ENCODE assay signal across 8 mouse cellular contexts in genomic region chr8:105900941-105901616, GRCm38 (mm10). TPM values are rescaled to one million over a fixed set of nuclear protein-coding genes. Genes with fewer than 3 reads are reported as not detected.
A peak's percentile ranks its signal among the peaks of the same experiment; 100 is the strongest.
DNase-seq lines count a peak whose midpoint lies in the region; ATAC-seq and TF ChIP-seq lines count a peak whose summit lies in the region.

No protein-coding gene starts in this region.

- no peak for TF ChIP-seq CTCF in liver, adult 2 months (IDR thresholded peaks at IDR 0.05; ENCODE audit: low read depth, low read length)

- H3K9ac ChIP-seq in liver, adult 2 months (ENCODE audit: low read depth, low read length) = peak overlapping the region; percentile 97

- no peaks in the 10 kb centered on the region for H3K9me3 ChIP-seq in megakaryocyte, embryonic 14.5 days

- 10% methylated on average over 16 of the region's 16 CpGs for WGBS in liver, adult 2 months

- DNase-seq in liver, adult 2 months (ENCODE audit: extremely low read depth, low read depth, low spot score) = no peak
- DNase-seq in liver = no peak
- DNase-seq in T-cell, adult 2 months (ENCODE audit: low spot score) = peak; percentile 79
- DNase-seq in embryo, embryonic 10 days (ENCODE audit: low spot score) = no peak
- no peak for DNase-seq in adrenal gland, adult (ENCODE audit: inconsistent age in 2 of 2, low spot score in 1 of 2)
- DNase-seq in left cerebral cortex, adult 9 months (ENCODE audit: low spot score in 2 of 2) = no peak

- no peaks in the 10 kb centered on the region for H3K36me3 ChIP-seq in liver, adult 2 months (ENCODE audit: control insufficient read depth, insufficient read depth, low read length)
- H3K36me3 ChIP-seq in megakaryocyte, embryonic 14.5 days (replicated peaks; ENCODE audit: low read length) = peaks cover 11% of the 10 kb centered on the region

- H3K27ac ChIP-seq in liver, adult 2 months (replicated peaks; ENCODE audit: insufficient read depth, low read depth, low read length) = peak overlapping the region; percentile 97

- no peak for TF ChIP-seq POLR2A in liver, adult 2 months (IDR thresholded peaks at IDR 0.05; ENCODE audit: extremely low read depth, insufficient read depth, low read length)

- peak; percentile 54 for ATAC-seq in granulocyte monocyte progenitor cell, adult 5-6 weeks (replicated peaks; ENCODE audit: poor library complexity, severe bottlenecking)

- peaks cover 25% of the 10 kb centered on the region; the same call in 1 of the 2 replicates for H3K79me2 ChIP-seq in liver, adult 2 months (ENCODE audit: control insufficient read depth, insufficient read depth, low read length)

- peak overlapping the region; percentile 93 for H3K4me3 ChIP-seq in liver, adult 2 months (ENCODE audit: insufficient read depth, low read depth, low read length)
- peak overlapping the region; percentile 98 for H3K4me3 ChIP-seq in megakaryocyte, embryonic 14.5 days (replicated peaks)

- peaks cover 5% of the 10 kb centered on the region for H3K4me1 ChIP-seq in liver, adult 2 months (ENCODE audit: control insufficient read depth, insufficient read depth, low read length)
- peaks cover 32% of the 10 kb centered on the region for H3K4me1 ChIP-seq in megakaryocyte, embryonic 14.5 days

- no peaks in the 10 kb centered on the region for H3K27me3 ChIP-seq in liver, adult 2 months (ENCODE audit: control insufficient read depth, insufficient read depth, low read length)
- H3K27me3 ChIP-seq in megakaryocyte, embryonic 14.5 days (replicated peaks) = no peaks in the 10 kb centered on the region

RNA-seq across cellular contexts. Expression of gene Pskh1, which starts 0.8 kb away (rescaled TPM):
- 19.0 and 20.1 TPM in 2 replicates for total RNA-seq in liver, adult 2 months (2014; rRNA removed)
- 35.9 and 37.9 TPM in 2 replicates for polyA plus RNA-seq in liver, adult 2 months (2012; rRNA removed)
- 18.0 and 28.1 TPM in 2 replicates for total RNA-seq in granulocyte monocyte progenitor cell, adult 5-6 weeks (2014; fragmentation: Nextera tagmentation)
- total RNA-seq in granulocyte monocyte progenitor cell, adult 5-6 weeks (2017) = 19.7 and 20.6 TPM in 2 replicates
- polyA plus RNA-seq in megakaryocyte, embryonic 14.5 days (2012; ENCODE audit: insufficient read depth, low replicate concordance) = 5.6 and 11.1 TPM in 2 replicates

RNA-seq across cellular contexts. Expression of gene Nrn1l, which starts 7.7 kb away (rescaled TPM):
- not detected in 2 replicates for total RNA-seq in liver, adult 2 months (2014; rRNA removed)
- 0.35 and 1.5 TPM in 2 replicates for polyA plus RNA-seq in liver, adult 2 months (2012; rRNA removed)
- total RNA-seq in granulocyte monocyte progenitor cell, adult 5-6 weeks (2014; fragmentation: Nextera tagmentation) = 0.90 TPM in 1 of 2 replicates, not detected in the other
- total RNA-seq in granulocyte monocyte progenitor cell, adult 5-6 weeks (2017) = not detected in 2 replicates
- polyA plus RNA-seq in megakaryocyte, embryonic 14.5 days (2012; ENCODE audit: insufficient read depth, low replicate concordance) = 0.22 TPM in 1 of 2 replicates, not detected in the other

RNA-seq across cellular contexts. Expression of gene Edc4, which starts 20.4 kb away (rescaled TPM):
- total RNA-seq in liver, adult 2 months (2014; rRNA removed) = 7.5 and 12.1 TPM in 2 replicates
- 20.0 and 32.0 TPM in 2 replicates for polyA plus RNA-seq in liver, adult 2 months (2012; rRNA removed)
- total RNA-seq in granulocyte monocyte progenitor cell, adult 5-6 weeks (2014; fragmentation: Nextera tagmentation) = 26.7 and 29.3 TPM in 2 replicates
- 26.4 and 42.3 TPM in 2 replicates for total RNA-seq in granulocyte monocyte progenitor cell, adult 5-6 weeks (2017)
- 8.0 and 13.1 TPM in 2 replicates for polyA plus RNA-seq in megakaryocyte, embryonic 14.5 days (2012; ENCODE audit: insufficient read depth, low replicate concordance)

RNA-seq across cellular contexts. Expression of gene Ctrl, which starts 32.6 kb away (rescaled TPM):
- total RNA-seq in liver, adult 2 months (2014; rRNA removed) = 8.5 and 59.0 TPM in 2 replicates
- polyA plus RNA-seq in liver, adult 2 months (2012; rRNA removed) = 1.6 and 2.0 TPM in 2 replicates
- total RNA-seq in granulocyte monocyte progenitor cell, adult 5-6 weeks (2014; fragmentation: Nextera tagmentation) = 2.9 and 5.5 TPM in 2 replicates
- 2.7 TPM in 1 of 2 replicates, not detected in the other for total RNA-seq in granulocyte monocyte progenitor cell, adult 5-6 weeks (2017)
- polyA plus RNA-seq in megakaryocyte, embryonic 14.5 days (2012; ENCODE audit: insufficient read depth, low replicate concordance) = 0.39 TPM in 1 of 2 replicates, not detected in the other

RNA-seq across cellular contexts. Expression of gene Psmb10, which starts 37.2 kb away (rescaled TPM):
- 86.8 and 109 TPM in 2 replicates for total RNA-seq in liver, adult 2 months (2014; rRNA removed)
- polyA plus RNA-seq in liver, adult 2 months (2012; rRNA removed) = 122 and 139 TPM in 2 replicates
- 176 and 220 TPM in 2 replicates for total RNA-seq in granulocyte monocyte progenitor cell, adult 5-6 weeks (2014; fragmentation: Nextera tagmentation)
- 71.7 and 92.7 TPM in 2 replicates for total RNA-seq in granulocyte monocyte progenitor cell, adult 5-6 weeks (2017)
- 63.8 and 341 TPM in 2 replicates for polyA plus RNA-seq in megakaryocyte, embryonic 14.5 days (2012; ENCODE audit: insufficient read depth, low replicate concordance)
